Mouse (Mus musculus): ENCODE data around the gene Synpo2.
"Not testable (repeated sequence)": the region's sequence is repeated elsewhere in the genome, so short reads cannot be mapped to it uniquely, and the experiment has no call there.

Synpo2 gene

DNA sequence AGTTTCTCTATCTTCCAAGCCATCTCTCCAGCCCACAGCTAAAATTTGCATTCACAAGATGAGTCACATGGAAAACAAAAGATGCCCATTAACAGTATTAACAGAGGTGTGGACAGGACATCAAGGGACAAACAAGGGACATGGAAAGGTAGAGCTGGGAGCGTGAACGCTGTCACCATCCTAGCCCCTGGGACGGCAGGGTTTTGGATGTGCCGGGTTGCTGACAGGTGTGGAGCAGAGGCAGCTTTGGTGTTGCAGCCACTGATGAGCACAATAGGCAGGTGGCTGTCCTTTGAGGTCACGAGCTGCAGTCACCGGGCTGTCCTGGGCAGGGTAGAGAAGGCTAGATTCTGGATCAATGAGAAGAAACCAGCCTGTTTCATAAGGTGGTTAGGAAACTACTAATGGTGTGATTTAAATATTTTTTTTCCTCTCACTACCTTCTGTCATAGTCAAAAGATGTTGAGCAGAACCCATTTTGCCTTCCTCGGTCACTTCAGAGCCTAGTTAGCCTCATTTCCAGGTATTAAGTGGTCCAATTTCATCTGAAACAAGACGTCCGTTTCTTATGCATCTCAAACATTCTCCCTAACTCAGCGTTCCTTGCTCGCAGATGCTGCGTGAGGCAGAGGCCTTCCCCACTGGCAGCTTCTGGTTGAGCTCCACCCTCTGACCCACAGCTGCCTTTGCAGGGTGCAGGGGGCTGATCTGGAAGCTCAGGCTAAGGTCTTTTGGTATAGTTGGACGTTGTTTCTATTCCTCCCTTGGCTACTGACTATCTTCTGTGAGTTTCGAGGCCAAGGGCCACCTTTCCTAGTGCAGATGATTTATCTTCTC, 105.4 kb downstream of the Synpo2 start:
- DNase-seq (ENCODE audit: low spot score) = no peak

DNA sequence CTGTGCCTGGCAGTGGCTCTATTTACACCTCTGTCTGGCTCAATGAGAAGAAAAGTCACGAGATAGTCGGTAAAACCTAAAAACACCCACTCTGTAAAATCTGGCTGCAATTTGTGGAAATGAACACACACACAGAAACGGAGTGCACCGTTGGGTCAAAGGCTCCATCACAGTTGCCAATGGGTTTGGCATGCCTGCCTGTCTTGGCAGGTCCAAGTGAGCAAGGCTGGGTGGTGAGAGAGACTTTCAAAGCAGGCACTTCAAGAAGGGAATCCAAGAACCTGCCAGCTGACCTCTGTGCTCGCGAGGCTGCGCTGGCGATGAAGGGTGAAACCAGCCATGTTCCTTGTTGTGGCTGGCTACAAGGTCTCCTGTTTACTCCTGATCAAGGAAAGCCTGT, 107.2 kb downstream of the Synpo2 start:
- DNase-seq (ENCODE audit: low spot score) = no peak

DNA sequence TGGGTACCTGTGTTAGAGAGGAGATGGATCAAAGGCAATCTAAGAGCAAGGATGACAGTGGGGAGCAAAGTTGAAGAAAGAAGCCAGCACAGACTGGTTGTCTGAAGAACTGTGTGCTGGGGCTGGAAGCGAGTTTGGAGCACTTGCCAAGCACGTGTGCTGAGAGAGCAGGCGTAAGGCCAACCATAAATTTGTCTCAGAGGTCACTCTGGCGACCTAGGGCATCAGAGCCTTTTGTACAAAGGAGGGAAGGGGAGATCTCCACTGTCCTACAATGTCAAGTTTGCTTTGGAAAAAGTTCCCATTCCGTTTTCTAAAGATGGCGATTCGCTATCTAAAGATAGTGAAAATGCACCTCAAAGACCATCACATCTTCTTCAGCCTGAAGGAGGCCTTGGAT, 107.9 kb downstream of the Synpo2 start:
- DNase-seq (ENCODE audit: low spot score) = no peak

DNA sequence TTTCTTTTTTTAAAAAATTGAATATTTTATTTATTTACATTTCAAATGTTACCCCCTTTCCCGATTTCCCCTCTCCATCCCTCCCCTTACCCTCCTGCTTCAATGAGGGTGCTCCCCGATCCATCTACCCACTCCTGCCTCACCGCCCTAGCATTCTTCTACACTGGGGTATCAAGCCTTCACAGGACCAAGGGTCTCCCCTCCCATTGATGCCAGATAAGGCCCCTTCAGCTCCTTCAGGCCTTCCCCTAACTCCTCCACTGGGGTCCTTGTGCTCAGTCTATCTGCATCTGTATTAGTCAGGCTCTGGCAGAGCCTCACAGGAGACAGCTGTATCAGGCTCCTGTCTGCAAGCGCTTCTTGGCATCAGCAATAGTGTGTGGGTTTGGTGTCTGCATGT, 109.2 kb downstream of the Synpo2 start:
- not testable (repeated sequence) for DNase-seq (ENCODE audit: low spot score)

DNA sequence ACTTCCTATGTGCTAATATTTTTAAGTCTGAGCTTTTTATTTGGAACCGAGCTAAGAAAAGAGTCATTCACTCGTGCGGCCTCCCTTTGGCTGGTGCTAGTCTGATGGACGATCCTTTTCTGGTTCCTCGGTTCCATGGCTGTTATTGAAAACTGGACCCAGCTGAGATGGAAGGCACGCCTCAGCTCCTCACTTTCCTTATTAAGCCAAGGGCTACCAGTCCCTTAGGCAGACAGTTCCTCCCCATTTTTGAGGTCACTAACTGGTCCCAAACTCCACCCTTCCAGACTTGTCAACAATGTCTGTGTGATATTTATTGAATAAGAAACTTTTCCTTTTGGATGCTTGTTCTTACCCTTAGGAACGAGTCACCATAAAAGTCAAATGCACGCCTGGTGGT, 112.1 kb downstream of the Synpo2 start:
- no peak for DNase-seq (ENCODE audit: low spot score)

DNA sequence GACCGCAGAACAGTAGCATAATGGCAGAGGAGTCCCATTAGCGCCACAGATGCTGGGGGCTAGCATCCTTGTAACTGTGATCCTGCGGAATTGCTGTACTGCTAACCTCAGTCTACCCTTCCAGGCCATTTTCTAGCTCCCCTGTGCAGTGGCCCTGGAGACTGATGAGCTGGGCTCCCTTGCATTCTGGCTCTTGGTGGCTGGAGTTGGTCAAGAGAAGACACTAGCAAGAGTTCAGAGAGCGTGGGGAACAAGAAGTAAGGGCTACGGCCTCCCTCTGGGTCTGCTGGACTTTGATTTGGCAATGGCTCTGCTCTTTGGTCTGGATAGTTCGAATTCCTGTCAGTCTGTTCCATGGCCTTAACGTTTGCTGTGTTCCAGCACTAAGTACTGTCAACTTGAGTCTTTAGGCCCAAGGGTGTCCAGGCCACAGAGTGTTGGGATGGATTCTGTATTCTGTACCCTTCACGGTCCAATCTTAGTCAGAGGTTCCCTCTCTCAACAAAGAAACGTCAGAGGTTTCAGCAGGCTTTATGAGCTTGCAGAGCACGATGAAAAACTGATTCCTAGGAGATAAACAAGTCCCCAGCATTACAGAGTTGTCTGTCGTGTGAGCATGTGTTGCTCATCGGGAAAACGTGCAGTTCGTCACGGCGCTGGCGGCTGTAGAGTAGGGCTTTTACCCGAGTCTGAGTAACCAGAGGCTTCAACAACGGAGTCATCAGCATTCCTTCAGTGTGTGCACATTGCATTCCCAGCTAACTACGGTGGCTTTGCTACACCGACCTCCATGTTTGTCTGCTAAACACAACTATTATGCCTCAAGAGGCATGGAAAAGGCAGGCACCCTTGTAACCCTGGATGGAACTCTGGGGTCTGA, 113.6 kb downstream of the Synpo2 start:
- no peak for DNase-seq (ENCODE audit: low spot score)

DNA sequence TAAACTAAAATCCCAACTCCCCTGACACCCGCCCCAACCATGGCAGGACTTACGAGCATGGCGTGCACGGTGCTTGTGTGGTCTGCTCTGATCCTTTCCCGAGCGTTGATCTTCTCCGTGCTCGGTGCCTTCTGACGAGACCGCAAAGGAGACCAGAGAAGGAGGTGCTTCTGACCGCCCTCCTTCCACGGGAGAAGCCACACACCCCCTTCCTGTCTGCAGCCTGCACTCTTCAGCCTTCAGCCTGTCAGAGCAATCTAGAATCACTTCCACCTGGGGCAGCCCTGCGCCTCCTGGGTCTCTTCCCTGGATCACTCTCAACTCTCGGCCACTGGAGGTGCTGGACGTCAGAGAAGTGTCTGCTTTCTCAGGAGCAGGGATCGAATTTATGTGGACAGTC, 119.0 kb downstream of the Synpo2 start:
- DNase-seq (ENCODE audit: low spot score) = no peak

DNA sequence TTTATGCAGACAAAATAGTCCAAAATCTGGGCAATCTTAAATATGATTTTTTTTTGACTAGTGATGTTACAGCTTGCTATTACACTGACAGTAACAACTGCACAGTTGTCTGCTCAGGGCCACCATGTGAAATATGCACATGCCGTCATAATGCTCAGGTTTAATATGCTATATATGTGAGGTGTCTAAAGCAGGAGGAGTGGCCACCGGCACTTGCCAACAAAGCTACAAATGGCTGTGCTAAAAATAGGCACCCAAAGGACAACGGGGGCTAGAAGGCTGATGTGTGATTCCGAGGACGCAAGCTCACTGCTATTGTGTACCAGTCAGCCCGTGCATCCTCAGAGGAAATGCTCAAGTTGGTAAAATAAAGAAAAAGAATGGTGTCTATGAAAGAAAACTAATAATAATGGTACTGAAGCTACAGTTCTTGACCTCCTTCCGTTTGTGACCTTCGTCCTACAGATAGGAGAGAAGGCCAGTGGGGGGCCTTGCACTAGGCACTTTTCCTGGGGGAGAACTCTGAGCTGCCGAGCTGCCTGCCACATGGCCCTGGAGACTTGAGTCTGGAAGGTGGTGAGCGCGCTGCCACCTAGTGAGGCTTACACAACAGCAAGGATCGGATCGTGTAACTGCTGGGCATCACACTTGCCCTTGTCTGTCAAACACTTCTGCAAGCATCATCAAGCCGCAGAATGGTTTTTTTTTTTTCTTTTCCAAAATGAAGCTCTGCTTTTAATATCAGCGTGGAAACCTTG, 120.0 kb downstream of the Synpo2 start:
- peak; percentile 37 for DNase-seq (ENCODE audit: low spot score)

DNA sequence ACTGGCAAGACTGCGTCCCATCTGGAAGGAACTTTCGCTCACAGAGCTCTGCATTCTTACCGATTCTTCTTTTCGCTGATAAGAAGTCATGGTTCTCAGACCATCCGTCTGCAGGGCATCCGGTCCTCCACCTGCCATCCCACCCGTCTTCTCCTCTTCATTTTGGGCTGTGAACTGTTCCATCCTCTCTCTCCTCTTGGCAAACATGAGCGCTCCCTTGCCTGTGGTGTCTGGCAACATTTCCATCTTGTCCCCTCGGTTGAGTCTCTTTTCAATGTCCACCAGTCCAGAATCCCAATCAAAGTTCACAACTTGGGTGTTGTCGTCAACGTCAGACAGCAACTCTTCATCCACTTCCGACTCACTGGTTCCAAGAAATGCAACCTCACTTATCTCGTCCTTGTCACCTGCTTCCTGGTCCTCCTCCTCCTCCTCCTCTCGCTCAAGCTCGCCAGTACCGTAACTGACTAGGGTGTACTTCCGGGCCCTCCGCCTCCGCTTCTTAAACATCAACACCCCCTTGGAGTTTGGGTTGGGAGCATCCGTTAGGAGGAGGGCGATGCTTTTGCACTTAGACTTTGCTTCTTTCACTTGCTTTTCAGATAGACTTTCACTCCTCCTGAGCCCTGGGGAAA, 121.8 kb downstream of the Synpo2 start:
- no peak for DNase-seq (ENCODE audit: low spot score)

DNA sequence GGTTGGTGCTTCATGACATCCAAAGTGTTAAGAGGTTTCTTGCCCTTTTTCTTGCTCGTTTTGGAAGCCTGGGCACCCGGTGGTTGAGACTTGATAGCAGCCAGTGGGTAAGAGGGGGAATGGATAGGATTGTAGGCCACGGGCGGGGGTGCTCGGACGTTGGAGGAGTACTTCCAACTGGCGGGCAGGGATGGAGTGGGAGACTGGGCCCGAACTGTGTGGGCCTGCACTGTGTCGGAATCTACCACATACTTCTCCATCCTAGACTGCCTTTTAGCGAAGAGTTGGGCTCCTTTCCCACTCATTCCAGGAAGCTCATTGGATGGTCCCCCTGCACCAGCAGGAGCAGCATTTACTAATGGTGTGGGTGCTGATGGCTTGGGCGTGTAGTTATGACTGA, 123.2 kb downstream of the Synpo2 start:
- no peak for DNase-seq (ENCODE audit: low spot score)

DNA sequence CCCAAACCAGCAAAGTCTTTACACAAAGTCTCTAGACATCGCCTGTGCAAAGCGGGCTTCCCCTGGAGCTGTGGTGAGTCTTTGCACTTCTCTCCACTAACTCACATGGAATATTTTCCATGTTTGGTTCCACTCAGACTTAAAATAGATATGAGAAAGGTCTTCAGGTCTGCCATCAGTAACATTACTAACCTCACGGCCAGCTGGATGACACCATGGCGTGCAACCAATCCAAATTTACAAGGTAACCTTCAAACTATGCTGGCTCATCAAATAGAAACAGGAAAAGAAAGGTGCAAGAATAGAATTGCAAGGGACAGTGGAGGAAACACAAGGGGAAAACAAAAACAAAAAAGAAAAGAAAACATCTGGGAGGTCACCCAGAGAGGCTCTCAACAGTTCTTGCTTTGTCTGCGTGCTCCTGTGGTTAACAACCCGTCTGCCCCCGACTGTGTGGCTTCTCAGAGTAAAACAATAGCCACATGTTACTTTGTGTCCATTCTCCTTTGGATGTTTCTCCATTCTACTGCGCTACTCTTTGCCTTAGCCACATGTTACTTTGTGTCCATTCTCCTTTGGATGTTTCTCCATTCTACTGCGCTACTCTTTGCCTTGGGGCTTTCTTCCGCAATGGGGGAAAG, 124.8 kb downstream of the Synpo2 start:
- no peak for DNase-seq (ENCODE audit: low spot score)

DNA sequence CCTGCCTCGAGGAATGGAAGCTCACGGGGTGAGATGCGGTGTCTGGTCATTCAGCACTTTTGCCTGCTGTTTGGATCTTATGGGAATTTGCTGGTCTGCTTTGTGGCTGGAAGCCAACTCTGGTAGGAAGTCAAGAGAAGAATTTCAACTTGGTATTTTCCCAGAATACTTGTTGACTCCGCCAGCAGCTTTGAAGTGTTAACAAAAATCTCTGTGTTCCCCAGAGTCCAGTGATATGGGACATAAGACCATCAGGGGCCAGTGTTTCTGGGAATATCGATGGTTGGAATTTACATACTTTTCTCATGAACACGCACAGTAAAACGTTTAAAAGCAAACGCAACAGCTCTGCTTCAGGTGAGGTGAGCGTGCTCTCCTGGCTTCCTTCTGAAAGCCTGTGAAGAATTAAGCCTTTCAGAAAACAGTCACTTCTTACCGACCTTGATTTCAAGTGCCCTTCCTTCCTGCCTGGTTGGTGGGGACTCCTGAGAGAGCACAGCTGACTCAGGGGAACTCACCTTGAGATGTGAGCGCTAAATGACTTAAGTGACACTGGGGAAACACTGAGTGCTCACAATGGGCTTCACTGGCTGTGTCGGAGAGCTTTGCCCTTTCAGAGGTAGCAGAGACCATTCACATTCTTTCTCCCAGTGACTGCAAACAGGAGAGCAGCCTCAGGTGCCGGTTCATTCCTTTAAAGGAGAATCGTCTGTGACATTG, 128.0 kb downstream of the Synpo2 start:
- no peak for DNase-seq (ENCODE audit: low spot score)

DNA sequence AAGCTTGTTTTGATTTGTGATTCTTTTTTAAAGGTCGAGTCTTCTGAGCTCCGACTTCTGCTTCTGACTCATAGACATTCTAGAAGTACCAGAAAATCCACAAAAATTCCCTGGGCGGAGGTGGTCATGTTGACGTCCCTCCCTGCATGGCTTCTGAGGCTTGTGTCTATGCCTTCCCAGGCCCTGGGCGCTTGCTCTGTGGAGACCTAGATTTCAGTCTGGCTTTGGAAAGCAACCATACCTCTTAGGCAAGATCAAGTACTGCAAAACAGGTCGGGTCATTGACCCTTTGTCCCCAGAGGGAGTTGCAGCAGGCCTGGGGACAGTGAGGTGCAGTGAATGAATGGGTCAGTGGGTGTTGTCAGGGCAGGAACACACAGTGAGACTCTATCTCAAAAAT, 131.6 kb downstream of the Synpo2 start:
- DNase-seq (ENCODE audit: low spot score) = no peak

DNA sequence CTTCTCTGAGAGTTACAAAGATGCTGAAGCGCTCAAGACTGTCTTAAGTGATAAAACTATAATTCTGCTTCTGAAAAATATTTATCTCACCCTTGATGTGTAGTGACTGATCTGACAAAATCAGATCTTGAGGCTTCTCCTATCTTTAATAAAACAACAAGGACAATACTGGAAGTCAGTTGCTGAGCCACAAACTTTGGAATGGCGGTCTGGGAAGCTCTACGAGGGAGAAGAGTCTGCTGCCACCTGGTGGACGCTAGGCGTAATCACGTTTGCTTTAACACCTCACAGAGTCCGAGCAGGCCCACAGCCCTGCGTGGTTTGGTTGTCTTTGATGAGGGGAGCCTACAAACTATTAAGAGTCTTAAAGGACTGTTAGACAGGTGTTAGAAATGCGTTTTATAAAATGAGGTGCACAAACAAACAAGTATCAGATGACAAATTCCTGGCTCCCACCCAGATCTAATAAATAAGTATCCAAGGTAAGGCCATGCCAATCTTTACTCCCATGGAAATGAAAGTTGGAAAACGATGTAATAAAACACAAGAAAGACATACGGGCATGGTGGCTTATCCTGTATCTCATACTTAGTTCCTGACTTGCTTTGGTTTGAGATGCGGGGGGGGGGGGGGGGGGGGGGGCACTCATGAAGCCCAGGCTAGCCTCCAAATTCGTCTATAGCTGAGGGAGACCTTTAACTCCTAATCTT, 132.6 kb downstream of the Synpo2 start:
- DNase-seq (ENCODE audit: low spot score) = peak; percentile 90

DNA sequence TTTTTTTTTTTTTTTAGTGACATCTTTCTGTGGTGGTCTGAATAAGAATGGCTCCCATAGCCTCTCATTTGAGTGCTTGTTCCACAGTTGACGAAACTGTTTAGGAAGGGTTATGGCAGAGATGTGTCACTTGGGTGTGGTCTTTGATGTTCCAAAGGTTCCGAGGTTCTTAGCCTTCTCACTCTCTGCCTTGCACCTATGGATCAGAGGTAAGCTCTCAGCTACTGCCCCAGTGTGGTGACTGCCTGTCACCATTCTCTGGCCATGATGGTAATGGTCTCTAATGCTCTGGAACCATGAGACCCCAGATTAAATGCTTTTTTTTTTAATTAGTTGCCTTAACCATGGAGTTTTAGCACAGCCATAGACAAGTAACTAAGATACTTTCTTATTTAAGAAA, 134.2 kb downstream of the Synpo2 start:
- no peak for DNase-seq (ENCODE audit: low spot score)

DNA sequence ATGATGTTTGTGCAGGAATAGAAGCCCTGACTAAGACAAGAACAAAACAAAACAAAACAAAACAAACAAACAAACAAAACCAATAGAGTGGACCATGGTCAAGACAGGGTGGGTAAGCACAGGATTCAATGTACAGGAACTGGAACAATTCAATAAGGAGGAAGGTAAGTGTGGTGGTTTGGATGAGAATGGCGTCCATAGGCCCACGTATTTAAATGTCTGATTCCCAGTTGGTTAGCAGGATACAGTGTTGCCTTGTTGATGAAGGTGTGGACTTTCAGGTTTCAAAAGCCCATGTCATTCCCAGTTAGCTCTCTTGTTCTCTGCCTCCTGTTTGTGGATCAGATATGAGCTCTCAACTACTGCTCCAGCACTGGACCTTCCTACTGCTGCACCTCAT, 140.8 kb downstream of the Synpo2 start:
- DNase-seq (ENCODE audit: low spot score) = no peak

DNA sequence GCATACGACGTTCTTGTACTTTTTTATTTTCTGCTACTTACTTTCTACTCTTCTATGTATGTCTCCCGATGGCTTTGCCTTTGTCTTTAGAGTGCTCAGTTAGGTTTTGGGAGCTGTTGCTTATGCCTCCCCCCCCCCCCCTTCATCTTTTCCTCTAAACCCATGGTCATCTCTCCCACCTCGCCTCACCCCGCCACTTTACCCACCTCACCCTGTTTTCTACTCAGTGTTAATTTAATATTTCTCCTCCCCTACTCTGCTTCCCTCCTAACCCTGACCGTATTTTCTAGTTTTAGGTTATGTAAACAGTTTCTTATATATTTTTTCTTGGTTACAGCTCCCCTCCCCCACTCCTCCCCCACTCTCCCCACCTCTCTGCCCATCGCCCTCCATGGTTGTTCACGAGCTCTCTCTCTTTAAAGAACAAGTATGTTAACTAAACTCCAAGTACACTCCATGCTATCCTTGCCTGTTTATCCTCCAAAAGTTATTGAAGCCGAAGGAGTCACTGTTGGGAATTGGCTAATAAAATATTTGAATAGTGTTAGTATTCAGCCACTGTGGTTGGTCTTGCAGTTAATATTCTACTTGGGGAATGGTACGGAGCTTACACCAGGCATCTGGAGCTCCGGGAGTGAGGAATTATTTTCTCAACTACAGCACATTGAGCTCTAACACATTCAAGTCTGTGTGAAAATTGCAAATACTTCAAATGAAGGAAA, 142.1 kb downstream of the Synpo2 start:
- DNase-seq (ENCODE audit: low spot score) = no peak

DNA sequence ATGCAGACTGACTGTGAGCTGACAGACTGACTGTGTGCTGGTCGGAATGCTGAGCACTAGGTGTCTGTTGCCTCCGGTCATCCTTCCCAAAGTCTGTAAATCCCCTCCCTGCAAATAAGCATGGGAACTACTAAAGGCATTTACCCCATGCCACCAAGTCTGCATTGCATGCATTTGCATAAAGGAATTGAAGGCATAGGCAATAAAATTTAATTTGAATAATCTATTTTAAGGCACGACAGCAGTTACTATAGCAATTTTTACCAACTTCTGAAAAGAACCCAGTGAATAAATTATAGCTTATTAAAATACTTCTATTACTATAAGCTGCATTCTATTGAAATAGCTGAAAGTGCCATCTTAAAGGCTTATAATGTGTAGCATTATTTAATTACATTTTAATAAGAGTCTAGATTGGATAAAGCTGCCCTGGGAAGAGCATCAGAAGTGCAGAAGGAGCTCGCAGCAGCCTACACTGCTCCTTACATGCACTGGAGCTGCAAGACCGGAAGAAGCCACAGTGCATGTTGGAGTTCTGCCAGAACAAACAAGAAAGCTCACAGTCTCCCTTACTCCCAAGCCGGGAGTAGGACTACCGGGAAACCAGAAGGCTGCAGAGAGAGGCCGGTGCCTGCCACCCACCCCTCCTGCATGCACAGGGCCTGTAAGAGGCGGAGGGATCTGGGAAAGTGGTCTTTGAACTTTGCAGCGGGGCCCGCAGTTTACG, 142.9 kb downstream of the Synpo2 start:
- no peak for DNase-seq (ENCODE audit: low spot score)

DNA sequence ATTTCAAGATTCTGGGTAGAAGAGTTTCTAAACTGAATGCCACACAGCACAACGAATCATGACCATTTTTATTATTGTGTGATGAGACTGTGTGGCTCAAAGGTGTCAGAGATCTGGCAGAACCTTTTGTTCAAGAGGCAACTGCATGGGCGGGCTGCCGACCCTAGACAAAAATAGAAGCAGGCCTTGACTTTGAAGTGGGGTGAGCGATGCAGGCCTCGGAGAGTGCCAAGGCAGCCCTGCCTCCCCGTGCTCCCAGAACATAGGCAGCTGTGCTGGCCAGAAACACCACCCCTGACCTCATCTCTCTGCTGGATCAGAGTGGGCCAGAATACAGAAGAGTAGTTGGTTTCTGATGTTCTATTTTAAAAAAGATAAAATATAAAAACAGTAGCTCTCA, 143.5 kb downstream of the Synpo2 start:
- no peak for DNase-seq (ENCODE audit: low spot score)

Data from retina, embryonic 14.5 days (tissue).